Mouse (Mus musculus) c-Kit-positive CD71-positive TER-119-negative erythroid progenitor cells, embryonic 14.5 days (primary cell): ENCODE data around the gene Ociad1.
"Not testable (repeated sequence)": the region's sequence is repeated elsewhere in the genome, so short reads cannot be mapped to it uniquely, and the experiment has no call there.

Source experiments
- DNase-seq: peaks from one replicate; pipeline ENCODE4 v3.0.0-alpha.2; 2013; ENCODE audit warnings: low read depth

Ociad1 gene

GRCm38 (mm10) chr5:73285470-73285978 lies 7.1 kb upstream of the Ociad1 start:
- no peak for DNase-seq

GRCm38 (mm10) chr5:73286603-73287002 lies 6.0 kb upstream of the Ociad1 start:
- DNase-seq: no peak

GRCm38 (mm10) chr5:73289900-73290299 lies 2.7 kb upstream of the Ociad1 start:
- no peak for DNase-seq

GRCm38 (mm10) chr5:73293458-73293827 lies 859 bp downstream of the Ociad1 start:
- no peak for DNase-seq

- DNase-seq: no peak
These were observed 2.4 kb downstream of the Ociad1 start for GRCm38 (mm10) chr5:73295016-73295415.

DNA sequence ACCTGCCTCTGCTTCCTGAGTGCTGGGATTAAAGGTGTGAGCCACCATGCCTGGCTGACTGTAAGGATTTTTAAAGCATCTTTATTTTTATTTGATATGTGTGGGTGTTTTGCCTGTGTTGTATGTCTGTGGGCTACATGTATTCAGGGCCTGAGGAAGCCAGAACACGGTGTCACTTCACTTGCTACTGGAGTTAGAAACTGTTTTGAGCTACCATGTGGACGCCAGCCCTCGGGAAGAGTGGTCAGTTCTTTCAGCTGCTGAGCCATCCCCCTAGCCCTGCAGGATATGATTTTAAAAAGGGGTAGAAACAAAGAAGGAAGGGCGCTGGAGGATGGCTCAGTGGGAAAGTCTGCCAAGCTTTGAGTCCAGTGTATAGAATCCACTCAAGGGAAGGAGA lies 3.3 kb downstream of the Ociad1 start:
- DNase-seq: no peak

DNA sequence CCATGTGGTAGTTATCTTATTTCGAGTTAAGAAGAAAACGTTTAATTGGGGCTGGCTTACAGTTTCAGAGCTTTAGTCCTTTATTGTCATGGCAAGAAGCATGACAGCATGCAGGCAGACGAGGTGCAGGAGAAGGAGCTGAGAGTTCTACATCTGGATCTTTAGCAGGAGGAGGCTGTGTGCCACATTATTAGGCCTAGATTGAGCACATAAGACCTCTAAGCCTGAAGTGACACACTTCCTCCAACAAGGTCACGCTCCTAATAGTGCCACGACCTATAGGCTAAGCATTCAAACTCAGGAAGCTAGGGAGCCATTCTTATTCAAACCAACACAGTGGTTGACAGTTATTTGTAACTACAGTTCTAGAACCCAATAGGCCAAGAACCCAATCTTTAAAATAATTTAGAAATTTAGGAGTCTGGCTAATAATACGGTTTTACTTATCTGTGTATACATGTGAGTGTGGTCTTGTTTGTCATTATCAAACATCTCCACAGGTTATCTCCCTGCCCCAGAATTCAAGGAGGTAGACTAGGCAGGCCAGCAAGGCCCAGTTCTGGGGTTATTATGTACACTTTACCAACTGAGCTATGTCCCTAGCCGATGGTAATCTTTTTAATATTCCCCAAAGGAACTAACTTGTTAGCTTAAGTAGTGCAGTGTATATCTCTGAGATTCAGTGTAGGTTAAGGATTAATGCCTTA lies 9.2 kb downstream of the Ociad1 start:
- DNase-seq: no peak

DNA sequence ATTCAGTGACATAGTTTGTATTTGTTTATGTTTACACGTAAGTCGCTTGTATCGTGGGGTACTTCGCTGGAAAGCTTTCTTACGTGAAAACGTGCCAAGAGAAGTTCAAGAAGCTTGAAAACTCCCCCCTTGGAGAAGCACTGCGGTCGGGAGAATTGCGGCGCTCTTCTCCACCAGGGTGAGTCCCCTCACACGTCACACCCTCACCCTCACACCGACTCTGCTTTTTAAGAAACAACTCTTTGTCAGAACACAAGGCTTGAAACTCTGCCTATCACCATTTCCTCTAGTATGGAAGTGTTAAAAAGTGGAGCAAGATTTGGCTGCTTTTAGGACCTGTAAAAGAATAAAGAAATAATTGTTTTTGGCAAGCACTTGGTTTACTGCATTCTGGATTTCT lies 11.9 kb downstream of the Ociad1 start:
- DNase-seq: no peak

GRCm38 (mm10) chr5:73306486-73306885 lies 13.9 kb downstream of the Ociad1 start:
- no peak for DNase-seq

GRCm38 (mm10) chr5:73307297-73307696 lies 14.7 kb downstream of the Ociad1 start:
- no peak for DNase-seq

DNA sequence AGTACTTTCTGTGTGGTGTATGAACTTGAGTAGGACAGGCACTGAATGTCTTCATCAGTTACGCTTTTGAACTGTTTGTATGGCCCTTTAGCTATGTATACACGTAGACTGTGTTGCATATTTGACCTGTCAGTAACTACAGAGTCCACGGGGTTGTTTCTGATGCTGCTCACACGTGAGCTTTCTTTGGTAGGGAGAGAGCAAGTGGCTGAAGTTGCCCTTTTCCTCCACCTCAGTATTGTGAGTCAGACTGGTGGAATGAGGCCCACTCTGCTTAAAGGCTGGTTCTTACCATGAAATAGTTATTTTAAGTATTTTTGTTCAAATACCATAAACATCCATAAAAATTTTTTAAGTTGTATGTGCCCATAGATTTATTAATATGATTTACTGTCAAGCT lies 16.9 kb downstream of the Ociad1 start:
- no peak for DNase-seq

- no peak for DNase-seq
These were observed 17.8 kb downstream of the Ociad1 start for GRCm38 (mm10) chr5:73310401-73310800.

GRCm38 (mm10) chr5:73311458-73311857 lies 18.9 kb downstream of the Ociad1 start:
- peak; percentile 70 for DNase-seq

DNA sequence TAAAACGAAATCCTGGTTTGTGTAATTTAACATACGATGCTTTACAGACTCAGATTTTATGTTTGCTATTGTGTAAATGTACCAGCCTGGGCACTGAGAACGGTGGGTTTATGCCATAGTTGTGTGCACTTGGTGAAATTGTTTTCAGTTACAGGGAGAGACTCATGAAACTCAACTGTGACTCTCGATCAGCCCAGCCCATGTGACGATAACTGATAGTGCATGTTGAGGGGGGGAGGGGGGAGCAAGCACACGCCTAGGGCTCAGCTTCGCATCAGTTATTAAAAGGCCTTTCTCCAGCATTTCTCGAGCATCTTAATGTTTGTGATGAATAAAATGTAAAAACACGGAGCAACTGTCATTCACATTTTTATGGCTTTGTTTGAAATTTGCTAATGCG lies 21.0 kb downstream of the Ociad1 start:
- no peak for DNase-seq

DNA sequence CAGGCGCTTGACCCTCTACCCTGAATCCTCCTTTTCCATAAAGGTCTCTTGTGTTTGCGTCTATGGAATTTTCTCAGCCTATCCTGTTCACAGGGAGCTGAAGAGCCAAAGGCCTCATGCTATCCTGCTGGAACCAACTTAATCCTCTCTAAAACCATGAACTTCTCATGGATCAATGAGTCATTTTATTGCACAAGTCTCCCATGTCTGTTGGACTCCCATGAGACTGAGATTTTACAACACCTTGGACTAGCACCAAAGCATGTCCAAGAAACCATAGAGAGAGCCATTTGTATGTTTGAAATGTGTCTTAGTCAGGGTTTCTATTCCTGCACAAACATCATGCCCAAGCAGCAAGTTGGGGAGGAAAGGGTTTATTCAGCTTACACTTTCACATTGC lies 22.1 kb downstream of the Ociad1 start:
- DNase-seq: no peak

- no peak for DNase-seq
These were observed 26.7 kb downstream of the Ociad1 start for GRCm38 (mm10) chr5:73319306-73319705.

DNA sequence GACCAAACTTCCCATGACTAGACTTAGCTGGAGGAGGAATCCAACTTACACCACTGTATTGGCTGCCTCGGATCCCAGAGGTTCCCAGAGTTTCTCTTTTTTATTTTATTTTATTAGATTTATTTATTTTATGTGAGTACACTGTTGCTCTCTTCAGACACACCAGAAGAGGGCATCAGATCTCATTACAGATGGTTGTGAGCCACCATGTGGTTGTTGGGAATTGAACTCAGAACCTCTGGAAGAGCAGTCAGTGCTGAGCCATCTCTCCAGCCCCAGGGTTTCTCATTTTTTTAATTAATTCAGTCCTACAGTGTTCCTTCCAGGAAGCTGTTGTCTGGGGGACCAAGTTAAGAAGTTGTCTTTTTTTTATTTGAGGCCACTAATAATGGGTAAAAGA lies 30.1 kb downstream of the Ociad1 start:
- not testable (repeated sequence) for DNase-seq

DNA sequence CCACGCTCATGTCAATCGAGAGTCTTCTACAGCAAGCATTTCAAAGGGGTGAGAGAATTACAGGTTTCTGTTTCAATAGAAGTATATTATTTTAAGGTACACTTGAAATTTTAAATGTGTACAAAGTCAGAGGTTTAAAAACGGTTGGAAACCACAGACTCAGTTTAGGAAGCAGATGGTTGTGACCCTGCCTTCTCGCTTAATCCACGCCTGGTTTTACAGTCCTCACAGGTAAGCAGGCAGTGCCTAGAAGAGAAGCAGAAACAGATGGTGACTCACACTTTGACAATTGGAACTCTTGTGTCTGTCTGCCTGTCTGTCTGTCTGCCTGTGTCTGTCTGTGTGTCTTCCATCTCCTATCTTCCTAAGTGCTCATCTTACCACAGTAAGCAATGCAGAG lies 31.0 kb downstream of the Ociad1 start:
- no peak for DNase-seq

DNA sequence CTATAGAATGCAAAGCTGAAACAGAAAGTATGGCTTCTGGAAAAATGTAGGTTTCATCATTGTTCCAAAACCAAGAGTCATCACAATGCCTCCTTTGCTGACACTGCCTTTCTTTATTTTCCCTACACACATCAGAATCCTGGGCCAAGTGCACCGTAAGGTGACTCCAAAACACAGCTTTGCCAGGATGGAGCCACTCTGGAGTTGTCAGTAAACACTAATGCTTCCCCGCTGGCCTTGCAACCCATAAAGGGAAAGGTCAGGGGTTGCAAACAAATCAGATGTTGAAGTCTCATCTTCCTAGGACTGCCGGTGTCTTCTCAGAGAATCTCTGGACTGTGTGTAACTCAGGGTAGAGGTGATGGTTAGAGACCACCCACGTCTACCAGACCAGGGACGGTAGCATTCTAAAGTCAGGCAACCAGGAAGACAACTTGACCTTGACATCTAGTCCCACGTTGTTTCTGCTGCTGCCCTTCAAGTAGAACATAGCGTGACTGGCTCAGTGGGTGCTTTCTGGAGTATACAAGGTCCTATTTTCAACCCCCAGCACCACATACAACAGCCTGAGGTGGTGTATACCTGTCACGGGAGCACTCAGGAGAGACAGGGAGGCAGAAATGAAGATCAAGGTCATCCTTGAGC lies 32.1 kb downstream of the Ociad1 start:
- no peak for DNase-seq

DNA sequence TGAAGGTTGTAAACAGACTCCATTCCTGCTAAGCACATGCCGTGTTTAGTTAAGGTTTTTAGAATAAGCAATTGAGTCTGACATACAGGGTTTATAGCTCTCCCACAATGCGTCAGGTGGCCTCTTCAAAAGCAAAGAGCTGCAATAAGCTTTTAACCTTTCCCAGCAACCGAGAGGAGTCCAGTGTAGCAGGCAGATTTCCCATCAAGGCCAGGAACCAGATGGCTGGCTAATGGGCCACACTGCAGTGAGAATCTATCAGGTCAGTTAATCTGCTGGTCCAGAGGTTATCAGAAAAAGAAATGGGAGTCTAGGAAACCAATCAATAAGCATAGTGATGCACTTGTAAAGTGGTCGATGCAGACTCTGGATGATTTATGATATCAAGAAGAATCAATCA lies 38.4 kb downstream of the Ociad1 start:
- no peak for DNase-seq

- no peak for DNase-seq
These were observed 43.9 kb downstream of the Ociad1 start for GRCm38 (mm10) chr5:73336448-73336847.

GRCm38 (mm10) chr5:73337961-73338831 lies 45.6 kb downstream of the Ociad1 start:
- no peak for DNase-seq

- DNase-seq: no peak
These were observed 46.2 kb downstream of the Ociad1 start for GRCm38 (mm10) chr5:73338832-73339163.
